Mouse (Mus musculus): ENCODE data around the gene Rasgef1b.

DNA sequence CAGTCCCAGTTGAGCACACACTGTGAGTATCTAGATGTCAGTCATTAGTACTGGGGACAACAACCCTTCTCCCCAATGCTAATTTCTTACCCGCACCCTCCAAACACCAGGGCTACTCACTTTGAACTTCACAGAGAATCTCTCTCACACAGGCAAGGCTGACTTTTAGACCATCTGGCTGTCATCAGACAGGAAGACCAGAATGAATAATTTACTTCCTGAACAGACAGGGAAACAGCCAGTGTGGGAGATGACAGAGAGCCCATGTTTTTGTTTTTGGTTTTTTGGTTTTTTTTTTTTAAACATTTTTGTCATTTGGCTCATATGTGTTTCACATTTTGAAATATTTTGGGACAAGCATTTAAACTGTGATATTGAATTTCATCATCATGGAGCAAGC, 290.3 kb downstream of the Rasgef1b start:
- TF ChIP-seq CTCF (IDR thresholded peaks at IDR 0.05; ENCODE audit: extremely low read depth, insufficient read depth, low read length) (no peak), POLR2A (IDR thresholded peaks at IDR 0.05; ENCODE audit: extremely low read depth, insufficient read depth, low read length) (no peak)

All from cortical plate, adult 2 months (tissue).